Mouse (Mus musculus): ENCODE measurements around the gene Wipf3.

DNA sequence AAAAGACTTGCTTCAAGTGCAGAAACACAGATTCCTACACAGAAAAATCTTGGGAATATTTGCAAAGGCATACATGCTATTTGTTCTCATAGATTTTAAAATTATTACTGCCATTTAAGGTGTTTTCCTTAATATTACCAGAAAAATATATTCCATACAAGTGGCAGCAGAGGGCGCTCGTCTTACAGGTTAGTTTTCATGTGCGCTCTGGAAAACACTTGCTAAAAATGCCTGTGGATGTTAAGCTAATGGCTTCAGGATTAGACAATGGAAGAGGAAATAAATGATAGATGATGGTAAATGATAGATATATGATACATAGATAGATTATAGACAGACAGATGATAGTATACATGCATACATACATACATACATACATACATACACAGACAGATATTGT is 37.6 kb upstream of the Wipf3 start:
- TF ChIP-seq EP300 (IDR thresholded peaks at IDR 0.05; ENCODE audit: low read depth) (no peak), CTCF (IDR thresholded peaks at IDR 0.05; ENCODE audit: low read depth) (peak; percentile 80)
